In genomic region chr10:7019781-7020386, GRCm38 (mm10) we compare ENCODE assay signal across 18 mouse cellular contexts. TPM values are rescaled to one million over a fixed set of nuclear protein-coding genes. Genes with fewer than 3 reads are reported as not detected.
A peak's percentile ranks its signal among the peaks of the same experiment; 100 is the strongest.
DNase-seq lines count a peak whose midpoint lies in the region; ATAC-seq and TF ChIP-seq lines count a peak whose summit lies in the region.
"Had no signal": no experiment of that assay in that cellular context is flagged by ENCODE, and none has a peak within 500 bp of the region (broad histone marks: within the 10 kb centered on the region; RNA-seq: fewer than 3 reads in every experiment).

No protein-coding gene starts in this region.

- peak; percentile 91 for ATAC-seq in lung, embryonic 16.5 days (ENCODE audit: low read depth)
- ATAC-seq: liver, postnatal 0 days had no signal

- WGBS in lung, embryonic 16.5 days, result 36% methylated on average over 7 of the region's 7 CpGs
- 21% methylated on average over 7 of the region's 7 CpGs for WGBS in kidney, adult 2 months
- 87% methylated on average over 7 of the region's 7 CpGs for WGBS in thymus, adult 2 months

- TF ChIP-seq POLR2A in kidney, adult 2 months (IDR thresholded peaks at IDR 0.05; ENCODE audit: low read depth, low read length), result no peak
- no peak for TF ChIP-seq POLR2A in thymus, adult 2 months (IDR thresholded peaks at IDR 0.05; ENCODE audit: control insufficient read depth, extremely low read depth, insufficient read depth, low read length, poor library complexity)

- no peak overlapping the region for H3K4me2 ChIP-seq in lung, embryonic 16.5 days (ENCODE audit: low read depth, low read length)
- H3K4me2 ChIP-seq: embryonic facial prominence, embryonic 13.5 days; forebrain, embryonic 12.5 days; limb, embryonic 13.5 days; neural tube, embryonic 12.5 days had no signal

- DNase-seq in adrenal gland, adult 2 months, result peak; percentile 33
- DNase-seq in adrenal gland, postnatal 4 days (ENCODE audit: low spot score in 2 of 2), result no peak
- no peak for DNase-seq in lung, adult 18-20 months
- DNase-seq in kidney, adult 2 months, result peak; percentile 81
- DNase-seq in kidney, postnatal 4 days, result peak; percentile 16 to 23
- no peak for DNase-seq in thymus, adult 2 months
- DNase-seq in testis, postnatal 10 days (ENCODE audit: low spot score), result no peak
- DNase-seq: cerebellum, postnatal 14 days; heart, adult 18-20 months; heart, postnatal 14 days; liver, postnatal 0 days; midbrain, embryonic 14.5 days; retina, postnatal 1 day had no signal

- H3K4me1 ChIP-seq in lung, embryonic 16.5 days (replicated peaks; ENCODE audit: control insufficient read depth, insufficient read depth, low read length), result no peaks in the 10 kb centered on the region
- peaks cover 2% of the 10 kb centered on the region; the same call in 1 of the 2 replicates for H3K4me1 ChIP-seq in kidney, adult 2 months (ENCODE audit: control insufficient read depth, insufficient read depth, low read length)
- no peaks in the 10 kb centered on the region for H3K4me1 ChIP-seq in thymus, adult 2 months (replicated peaks; ENCODE audit: control insufficient read depth, insufficient read depth, low read length)
- H3K4me1 ChIP-seq: embryonic facial prominence, embryonic 13.5 days; forebrain, embryonic 12.5 days; limb, embryonic 13.5 days; neural tube, embryonic 12.5 days had no signal

- no peak for TF ChIP-seq CTCF in kidney, adult 2 months (conservative IDR thresholded peaks at IDR 0.05; ENCODE audit: insufficient read depth, insufficient read length, low read depth, low read length)
- TF ChIP-seq CTCF in thymus, adult 2 months (IDR thresholded peaks at IDR 0.05; ENCODE audit: borderline replicate concordance, control insufficient read depth, extremely low read depth, insufficient read depth, low read length, poor library complexity), result no peak

- H3K27ac ChIP-seq in lung, embryonic 16.5 days (ENCODE audit: low read length), result no peak overlapping the region; the same call in 1 of the 2 replicates
- H3K27ac ChIP-seq in kidney, adult 2 months (ENCODE audit: insufficient read depth, low read depth, low read length), result no peak overlapping the region; the same call in 1 of the 2 replicates
- H3K27ac ChIP-seq in thymus, adult 2 months (ENCODE audit: control insufficient read depth, insufficient read depth, low read length), result no peak overlapping the region
- H3K27ac ChIP-seq: embryonic facial prominence, embryonic 13.5 days; forebrain, embryonic 12.5 days; limb, embryonic 13.5 days; neural tube, embryonic 12.5 days had no signal

- no peaks in the 10 kb centered on the region for H3K27me3 ChIP-seq in lung, embryonic 16.5 days (ENCODE audit: control insufficient read depth, insufficient read depth, low read depth, low read length)
- H3K27me3 ChIP-seq in kidney, adult 2 months (replicated peaks; ENCODE audit: control insufficient read depth, insufficient read depth, low read length), result no peaks in the 10 kb centered on the region
- no peaks in the 10 kb centered on the region for H3K27me3 ChIP-seq in thymus, adult 2 months (ENCODE audit: control insufficient read depth, insufficient read depth, low read length)
- H3K27me3 ChIP-seq: embryonic facial prominence, embryonic 13.5 days; forebrain, embryonic 12.5 days; limb, embryonic 13.5 days; neural tube, embryonic 12.5 days had no signal

- no peaks in the 10 kb centered on the region for H3K9me3 ChIP-seq in lung, embryonic 16.5 days (ENCODE audit: control insufficient read depth, low read length)
- H3K9me3 ChIP-seq: forebrain, embryonic 12.5 days; limb, embryonic 13.5 days; neural tube, embryonic 12.5 days had no signal

- no peaks in the 10 kb centered on the region for H3K36me3 ChIP-seq in lung, embryonic 16.5 days (ENCODE audit: control insufficient read depth, insufficient read depth, low read length)
- H3K36me3 ChIP-seq in kidney, adult 2 months (ENCODE audit: control insufficient read depth, insufficient read depth, low read length), result no peaks in the 10 kb centered on the region
- H3K36me3 ChIP-seq in thymus, adult 2 months (ENCODE audit: control insufficient read depth, insufficient read depth, low read length), result no peaks in the 10 kb centered on the region
- H3K36me3 ChIP-seq: embryonic facial prominence, embryonic 13.5 days; forebrain, embryonic 12.5 days; limb, embryonic 13.5 days; neural tube, embryonic 12.5 days had no signal

- H3K4me3 ChIP-seq in lung, embryonic 16.5 days (ENCODE audit: low read length), result no peak overlapping the region
- no peak overlapping the region for H3K4me3 ChIP-seq in kidney, adult 2 months (ENCODE audit: insufficient read depth, low read depth, low read length)
- H3K4me3 ChIP-seq in thymus, adult 2 months (ENCODE audit: control insufficient read depth, insufficient read depth, low read length), result no peak overlapping the region
- H3K4me3 ChIP-seq: embryonic facial prominence, embryonic 13.5 days; forebrain, embryonic 12.5 days; limb, embryonic 13.5 days; neural tube, embryonic 12.5 days had no signal

- no peak overlapping the region for H3K9ac ChIP-seq in lung, embryonic 16.5 days (ENCODE audit: low read length)
- H3K9ac ChIP-seq: embryonic facial prominence, embryonic 13.5 days; forebrain, embryonic 12.5 days; limb, embryonic 13.5 days; liver, postnatal 0 days; neural tube, embryonic 12.5 days had no signal

RNA-seq across cellular contexts. Expression of gene Ipcef1, which starts 32.4 kb away (rescaled TPM):
- under 1 TPM; 0.35 TPM for total RNA-seq in adrenal gland, adult 2 months (2021)
- 0.02 and 0.03 TPM in 2 replicates for polyA plus RNA-seq in adrenal gland, adult 2 months (2012; rRNA removed)
- 1 to 10 TPM in 1 of 2 experiments, under 1 TPM in 1; 0.45 to 2.1 TPM for total RNA-seq in adrenal gland, postnatal 4 days (2021)
- 0.20 and 0.24 TPM in 2 replicates for polyA plus RNA-seq in lung, embryonic 16.5 days (2015; fragmentation: Nextera tagmentation; extraction: Ambion mirVana)
- polyA plus RNA-seq in kidney, adult 2 months (2012; rRNA removed), result 2.3 and 2.7 TPM in 2 replicates
- polyA plus RNA-seq in thymus, adult 2 months (2012; rRNA removed), result 6.5 and 7.6 TPM in 2 replicates

Comparison
In these comparisons a context has a peak if more than half of its experiments do, and no peak if none do; other contexts are left out.
1. DNase-seq: peak in adrenal gland, adult 2 months (single experiment), kidney, adult 2 months (single experiment) and kidney, postnatal 4 days (2 of 2); none in adrenal gland, postnatal 4 days (0 of 2), lung, adult 18-20 months (0 of 2), thymus, adult 2 months (single experiment) and testis, postnatal 10 days (single experiment).